Mouse (Mus musculus) ES-Bruce4 (cell line): ENCODE results near the gene Pola1. TPM values are rescaled to one million over a fixed set of nuclear protein-coding genes. Genes with fewer than 3 reads are reported as not detected.

Experiments
- H3K27ac ChIP-seq: 2 replicates; pipeline ENCODE4 v1.5.1; 2012; ENCODE audit warnings: low read length, inconsistent platforms; ENCODE audit not compliant: insufficient read depth
- H3K27me3 ChIP-seq: 2 replicates; pipeline ENCODE4 v1.6.1; 2012; ENCODE audit warnings: mild to moderate bottlenecking, low read length, inconsistent platforms; ENCODE audit not compliant: control insufficient read depth, poor library complexity, insufficient read depth, severe bottlenecking
- H3K36me3 ChIP-seq: 2 replicates; pipeline ENCODE4 v1.6.1; 2012; ENCODE audit warnings: inconsistent platforms, mild to moderate bottlenecking, low read length, moderate library complexity; ENCODE audit not compliant: control insufficient read depth, poor library complexity, insufficient read depth, severe bottlenecking
- H3K4me1 ChIP-seq: one replicate; pipeline ENCODE4 v1.8.1; 2011; ENCODE audit warnings: low read length; ENCODE audit not compliant: control insufficient read depth, insufficient read depth
- H3K4me3 ChIP-seq: 2 replicates; pipeline ENCODE4 v1.5.1; 2011; ENCODE audit warnings: low read depth, mild to moderate bottlenecking, low read length
- H3K9ac ChIP-seq: 2 replicates; pipeline ENCODE4 v1.6.1; 2012; ENCODE audit warnings: low read depth, mild to moderate bottlenecking, inconsistent platforms; ENCODE audit not compliant: poor library complexity, severe bottlenecking
- H3K9me3 ChIP-seq: replicated peaks from 2 replicates; pipeline ENCODE4 v1.6.1; 2012; ENCODE audit warnings: mild to moderate bottlenecking, low read length, inconsistent platforms; ENCODE audit not compliant: control insufficient read depth, poor library complexity, insufficient read depth, severe bottlenecking
- CTCF ChIP-seq: IDR thresholded peaks from one replicate; pipeline ENCODE4 v1.8.1; 2011; ENCODE audit warnings: low read depth, low read length
- EP300 ChIP-seq: IDR thresholded peaks from 2 replicates; pipeline ENCODE4 v1.6.1; 2011; ENCODE audit warnings: low read depth, low read length; ENCODE audit not compliant: insufficient read depth
- POLR2A ChIP-seq: IDR thresholded peaks from one replicate; pipeline ENCODE4 v1.8.1; 2011; ENCODE audit warnings: low read length; ENCODE audit not compliant: insufficient read depth
- polyA plus RNA-seq: library from polyadenylated mRNA; stranded (reverse); fragments of >200 nt; gene quantifications from 2 replicates; pipeline ENCODE4 v1.2.4, GENCODE M21; 2011; ENCODE audit warnings: low read depth; ENCODE audit not compliant: missing spikeins, insufficient read depth, insufficient read length

Pola1 gene
- polyA plus RNA-seq, 1 experiment, result 46.8 TPM

- Histone ChIP-seq H3K27ac (no peak overlapping the region), H3K4me1 (peaks cover 1% of the 10 kb centered on the region), H3K4me3 (no peak overlapping the region), H3K27me3 (no peaks in the 10 kb centered on the region), H3K9ac (no peak overlapping the region), H3K9me3 (no peaks in the 10 kb centered on the region), H3K36me3 (no peaks in the 10 kb centered on the region)
- no peak for TF ChIP-seq POLR2A
Measured at GRCm38 (mm10) chrX:93663919-93664586, 32.1 kb upstream of the Pola1 start.

DNA sequence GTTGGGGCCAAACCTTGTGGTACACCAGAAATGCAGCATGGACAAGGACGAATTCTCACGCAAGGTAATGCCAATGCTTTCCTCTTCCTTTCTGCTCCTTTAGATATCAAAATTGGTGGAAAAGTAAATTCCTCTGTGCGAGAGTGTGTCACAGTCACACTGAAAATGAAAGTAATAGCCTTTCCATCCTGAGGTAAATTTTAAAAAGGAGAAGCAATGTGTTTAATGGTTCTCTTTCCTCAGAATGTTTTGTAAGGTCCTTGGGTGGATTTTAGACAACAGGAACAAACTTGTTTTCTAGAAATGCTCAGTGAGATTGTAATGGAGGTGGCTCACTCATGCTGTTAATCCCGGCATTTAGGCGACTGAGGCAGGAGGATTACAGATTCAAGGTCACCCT, 23.2 kb upstream of the Pola1 start:
- Histone ChIP-seq H3K4me1 (no peaks in the 10 kb centered on the region), H3K27ac (no peak overlapping the region), H3K36me3 (no peaks in the 10 kb centered on the region), H3K9ac (no peak overlapping the region), H3K27me3 (no peaks in the 10 kb centered on the region), H3K9me3 (no peaks in the 10 kb centered on the region), H3K4me3 (no peak overlapping the region)
- TF ChIP-seq EP300 (no peak), CTCF (no peak), POLR2A (no peak)

DNA sequence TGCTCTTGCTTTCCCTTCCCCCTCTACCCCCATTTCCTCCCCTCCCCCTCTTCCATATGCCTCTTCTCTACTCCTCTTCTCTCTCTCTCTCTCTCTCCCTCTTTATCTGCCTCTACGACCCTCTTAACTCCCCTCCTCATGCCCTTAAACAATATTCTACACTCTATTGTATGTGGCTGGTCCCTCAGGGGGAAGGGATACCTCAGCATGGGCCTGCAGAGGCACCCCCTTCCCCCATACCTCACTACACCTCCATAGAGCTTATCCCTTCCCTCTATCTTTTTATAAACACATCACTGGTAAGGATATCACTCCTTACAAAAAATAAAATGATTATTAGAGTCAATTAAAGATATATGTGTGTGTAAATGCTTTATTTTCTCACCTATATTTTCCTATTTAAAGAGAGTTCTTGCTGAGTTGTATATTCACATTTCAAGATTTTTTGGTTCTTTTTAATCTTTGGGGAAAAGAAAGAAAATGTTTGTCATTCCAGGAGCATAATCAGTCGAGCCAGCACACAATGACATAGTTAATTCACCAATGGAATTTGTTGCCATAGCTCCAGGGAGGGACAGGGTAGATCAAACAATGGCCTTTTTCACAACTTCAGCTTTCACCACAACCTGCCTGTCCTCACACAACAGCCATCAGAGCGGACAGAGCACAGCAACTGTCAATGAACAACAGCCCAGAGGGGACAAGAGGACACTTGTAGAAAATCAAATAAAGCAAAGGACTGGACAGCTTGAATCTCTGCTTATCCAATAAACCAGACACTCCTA, 22.5 kb upstream of the Pola1 start, which contains the start of gene Pcyt1b:
Gene Pcyt1b, plus strand, starts transcription at position 646 of the 785 bp plus-strand sequence.
- no peak for TF ChIP-seq POLR2A
- no peak for TF ChIP-seq EP300
- TF ChIP-seq CTCF, result no peak
- H3K4me3 ChIP-seq, result no peak within 1 kb of the TSS
- no peak within 1 kb of the TSS for H3K9ac ChIP-seq
- H3K4me1 ChIP-seq, result no peaks in the 10 kb centered on the region
- no peaks in the 10 kb centered on the region for H3K27me3 ChIP-seq
- no peaks in the 10 kb centered on the region for H3K9me3 ChIP-seq
- H3K36me3 ChIP-seq, result no peaks in the 10 kb centered on the region
- no peak within 1 kb of the TSS for H3K27ac ChIP-seq

DNA sequence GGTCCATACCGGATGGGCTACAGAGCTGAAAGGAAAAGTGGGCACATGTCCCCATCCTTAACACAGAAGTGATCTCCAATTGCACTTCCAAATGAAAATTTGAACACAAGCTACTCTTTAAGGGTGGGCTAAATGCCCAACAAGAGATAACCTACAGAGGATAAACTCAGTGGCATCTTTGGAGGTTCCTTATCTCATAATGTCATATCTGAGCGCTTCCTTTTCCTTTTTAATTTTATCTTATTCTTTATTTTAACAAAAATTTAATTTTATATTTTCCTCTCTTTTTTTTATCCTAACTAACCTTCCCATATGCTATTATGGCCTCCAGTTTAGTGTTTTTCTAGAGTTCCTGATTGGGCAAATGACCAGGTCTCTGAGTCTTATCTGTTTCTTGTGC, 18.8 kb upstream of the Pola1 start:
- Histone ChIP-seq H3K36me3 (no peaks in the 10 kb centered on the region), H3K4me3 (no peak overlapping the region), H3K9ac (no peak overlapping the region), H3K27me3 (no peaks in the 10 kb centered on the region), H3K9me3 (no peaks in the 10 kb centered on the region), H3K27ac (no peak overlapping the region), H3K4me1 (no peaks in the 10 kb centered on the region)
- TF ChIP-seq POLR2A (no peak), EP300 (no peak), CTCF (no peak)

- no peak overlapping the region for H3K27ac ChIP-seq
- no peak overlapping the region for H3K4me3 ChIP-seq
- no peaks in the 10 kb centered on the region for H3K36me3 ChIP-seq
- H3K27me3 ChIP-seq, result no peaks in the 10 kb centered on the region
- TF ChIP-seq CTCF (no peak), POLR2A (no peak), EP300 (no peak)
- no peak overlapping the region for H3K9ac ChIP-seq
- H3K9me3 ChIP-seq, result no peaks in the 10 kb centered on the region
- H3K4me1 ChIP-seq, result no peaks in the 10 kb centered on the region
Measured at GRCm38 (mm10) chrX:93644022-93644421, 12.1 kb upstream of the Pola1 start.

GRCm38 (mm10) chrX:93643600-93643999, 11.6 kb upstream of the Pola1 start:
- Histone ChIP-seq H3K36me3 (no peaks in the 10 kb centered on the region), H3K27ac (no peak overlapping the region), H3K9me3 (no peaks in the 10 kb centered on the region), H3K4me1 (no peaks in the 10 kb centered on the region), H3K4me3 (no peak overlapping the region), H3K27me3 (no peaks in the 10 kb centered on the region), H3K9ac (no peak overlapping the region)
- TF ChIP-seq POLR2A (no peak), EP300 (no peak), CTCF (no peak)
